Mouse (Mus musculus) cortical plate, adult 2 months (tissue): Measurements from ENCODE around the gene Elmo3. TPM values are rescaled to one million over a fixed set of nuclear protein-coding genes. Genes with fewer than 3 reads are reported as not detected.

ENCODE experiments used
- H3K27ac ChIP-seq: fragments of 200-500 bp; 2 replicates; pipeline ENCODE4 v1.5.1; 2012; ENCODE audit warnings: low read length, control low read depth, inconsistent platforms; ENCODE audit not compliant: insufficient read depth
- H3K4me1 ChIP-seq: fragments of 200-500 bp; 2 replicates; pipeline ENCODE4 v1.6.1; 2011; ENCODE audit warnings: low read length; ENCODE audit not compliant: control insufficient read depth, insufficient read depth
- H3K4me3 ChIP-seq: fragments of 200-500 bp; 2 replicates; pipeline ENCODE4 v1.5.1; 2011; ENCODE audit warnings: mild to moderate bottlenecking, low read length, control low read depth; ENCODE audit not compliant: insufficient read depth
- CTCF ChIP-seq: fragments of 200-500 bp; IDR thresholded peaks from 2 replicates; pipeline ENCODE4 v1.5.1; 2011; ENCODE audit warnings: mild to moderate bottlenecking, control low read depth, low read length; ENCODE audit not compliant: insufficient read depth; ENCODE audit errors: extremely low read depth
- POLR2A ChIP-seq: fragments of 200-500 bp; IDR thresholded peaks from 2 replicates; pipeline ENCODE4 v1.6.1; 2011; ENCODE audit warnings: mild to moderate bottlenecking, low read length, control low read depth; ENCODE audit not compliant: insufficient read depth; ENCODE audit errors: extremely low read depth
- polyA plus RNA-seq: library from polyadenylated mRNA; depleted of rRNA; stranded (reverse); fragments of >200 nt; gene quantifications from 2 replicates; pipeline ENCODE4 v1.2.3, GENCODE M21; 2012; rRNA removed

Elmo3 gene
- 2.4 and 2.9 TPM in 2 replicates for polyA plus RNA-seq

GRCm38 (mm10) chr8:105305211-105306145, at the start of gene Elmo3:
Elmo3 (plus strand) TSS chr8:105305601.
- Histone ChIP-seq H3K4me3 (peak within 1 kb of the TSS; percentile 21), H3K27ac (0 out of 2 replicates have a peak within 1 kb of the TSS, but pooled peaks have one; percentile 22), H3K4me1 (peaks cover 3% of the 10 kb centered on the region; the same call in 1 of the 2 replicates)
- TF ChIP-seq POLR2A (peak; percentile 34; the same call in 1 of the 2 replicates), CTCF (no peak)

DNA sequence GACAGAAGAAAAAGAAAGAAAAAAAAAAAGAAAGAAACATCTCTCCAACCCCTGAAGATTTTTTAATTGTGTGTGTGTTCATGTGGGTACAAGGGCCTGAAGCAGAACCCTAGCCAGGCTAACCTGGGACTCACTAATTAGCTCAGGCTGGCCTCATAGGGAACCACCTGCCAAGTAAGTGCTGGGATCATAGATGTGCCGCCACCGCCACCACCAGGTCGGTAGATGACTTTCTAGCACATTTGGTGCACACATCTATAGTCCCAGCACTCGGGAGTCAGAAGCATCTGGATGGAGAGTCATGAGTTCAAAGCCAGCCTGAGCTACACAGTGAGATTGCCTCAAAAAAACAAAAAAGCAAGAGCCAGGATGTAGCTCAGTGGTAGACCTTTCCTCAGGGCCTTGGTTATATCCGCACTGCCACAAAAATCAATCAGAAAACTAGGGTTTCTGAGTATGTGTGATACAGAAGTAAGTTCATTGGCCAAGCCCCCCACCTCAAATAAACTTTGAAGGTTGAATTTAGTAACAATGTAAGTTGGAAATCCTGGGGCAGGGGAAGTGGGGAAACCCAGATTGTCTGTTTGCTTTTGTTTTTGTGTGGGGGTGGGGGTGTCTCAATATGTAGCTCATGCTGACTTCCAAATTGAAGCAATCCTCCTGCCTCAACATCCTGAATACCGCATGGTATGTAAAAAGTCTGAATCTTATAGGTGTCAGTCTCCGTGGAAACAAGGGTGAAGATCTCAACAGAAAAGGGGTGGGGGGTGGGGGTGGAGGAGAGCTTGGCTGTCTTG, 47.9 kb upstream of the Elmo3 start:
- H3K4me3 ChIP-seq: no peak overlapping the region
- H3K27ac ChIP-seq: no peak overlapping the region
- H3K4me1 ChIP-seq: no peaks in the 10 kb centered on the region
- TF ChIP-seq POLR2A: no peak
- TF ChIP-seq CTCF: no peak

DNA sequence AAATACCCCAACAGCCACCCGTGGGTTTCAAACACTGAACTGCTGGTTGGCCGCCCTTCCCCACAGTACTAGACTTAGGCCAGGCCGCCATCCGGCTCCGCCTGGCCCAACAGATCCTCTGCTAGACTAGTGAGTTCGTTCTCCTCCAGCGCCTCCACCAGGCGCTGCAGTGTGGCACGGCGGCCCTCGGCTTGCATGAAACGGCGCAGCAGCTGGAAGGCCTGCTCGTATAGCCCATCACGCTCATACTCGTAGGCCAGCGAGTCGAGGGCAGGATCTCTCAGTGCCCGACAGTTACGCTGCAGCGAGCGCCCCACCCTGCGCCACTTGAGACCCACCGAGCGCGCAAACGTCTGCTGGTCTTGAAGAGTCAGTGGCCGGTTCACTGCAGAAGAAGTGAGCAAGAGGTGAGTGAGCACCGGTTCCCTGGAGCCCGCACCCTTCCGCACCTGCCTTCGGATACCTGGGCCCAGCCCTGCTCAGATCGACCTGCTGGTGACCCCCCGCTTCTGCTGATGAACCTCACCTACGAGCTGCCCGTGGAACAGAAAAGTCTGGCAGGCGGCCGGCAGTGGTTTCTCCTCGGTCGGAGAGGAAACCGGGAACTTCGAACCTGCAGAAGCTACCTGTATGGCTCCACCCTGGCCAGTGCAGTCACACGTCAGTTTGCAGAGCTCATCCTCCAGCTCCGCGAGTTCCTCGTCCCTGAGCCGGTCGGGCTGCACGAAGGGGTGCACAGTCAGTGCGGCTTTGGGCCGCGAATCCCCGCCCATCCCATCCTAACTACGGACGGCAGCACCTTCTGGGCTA, 46.3 kb upstream of the Elmo3 start:
- no peak for TF ChIP-seq POLR2A
- TF ChIP-seq CTCF: no peak
- Histone ChIP-seq H3K4me3 (peak overlapping the region; percentile 20), H3K4me1 (no peaks in the 10 kb centered on the region)

GRCm38 (mm10) chr8:105259721-105260320, 45.6 kb upstream of the Elmo3 start:
- peak overlapping the region; percentile 20 for H3K4me3 ChIP-seq
- TF ChIP-seq CTCF: peak; percentile 80
- no peak for TF ChIP-seq POLR2A
- no peak overlapping the region for H3K27ac ChIP-seq
- no peaks in the 10 kb centered on the region for H3K4me1 ChIP-seq

More for the DNA sequence above, 46.3 kb upstream of the Elmo3 start:
- H3K27ac ChIP-seq: no peak overlapping the region

GRCm38 (mm10) chr8:105260371-105261099, 44.9 kb upstream of the Elmo3 start:
- Histone ChIP-seq H3K4me3 (no peak overlapping the region), H3K4me1 (no peaks in the 10 kb centered on the region), H3K27ac (no peak overlapping the region)
- no peak for TF ChIP-seq POLR2A
- TF ChIP-seq CTCF: no peak

DNA sequence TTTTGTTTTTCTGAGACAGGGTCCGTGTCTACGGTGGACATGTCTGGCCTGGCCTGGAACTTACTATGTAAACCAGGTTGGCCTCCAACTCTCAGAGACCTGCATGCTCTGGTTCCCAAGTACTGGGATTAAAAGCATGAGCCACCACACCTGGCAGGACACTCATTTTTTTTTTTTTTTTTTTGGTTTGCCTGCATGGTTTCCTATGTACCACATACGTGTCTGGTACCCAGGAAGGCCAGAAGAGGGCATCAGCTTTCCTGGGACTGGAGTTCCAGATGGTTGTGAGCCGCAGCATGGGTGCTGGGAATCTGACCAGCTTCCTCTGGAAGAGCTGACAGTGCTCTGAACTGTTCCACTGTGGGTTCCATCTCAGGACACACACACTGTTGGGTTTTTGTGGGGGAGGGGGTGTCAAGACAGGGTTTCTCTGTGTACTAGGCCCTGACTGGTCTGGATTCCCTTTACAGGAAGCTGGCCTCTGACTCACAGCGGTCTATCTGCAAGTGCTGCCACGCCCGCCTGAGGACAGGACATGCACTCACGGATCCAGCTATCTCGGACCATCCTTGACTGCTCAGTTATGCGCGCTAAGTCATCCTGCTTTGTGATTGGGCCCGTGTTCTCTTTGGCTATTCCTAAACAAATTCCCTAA, 43.9 kb upstream of the Elmo3 start:
- no peak overlapping the region for H3K4me3 ChIP-seq
- no peaks in the 10 kb centered on the region for H3K4me1 ChIP-seq
- no peak overlapping the region for H3K27ac ChIP-seq
- TF ChIP-seq CTCF (no peak), POLR2A (no peak)

DNA sequence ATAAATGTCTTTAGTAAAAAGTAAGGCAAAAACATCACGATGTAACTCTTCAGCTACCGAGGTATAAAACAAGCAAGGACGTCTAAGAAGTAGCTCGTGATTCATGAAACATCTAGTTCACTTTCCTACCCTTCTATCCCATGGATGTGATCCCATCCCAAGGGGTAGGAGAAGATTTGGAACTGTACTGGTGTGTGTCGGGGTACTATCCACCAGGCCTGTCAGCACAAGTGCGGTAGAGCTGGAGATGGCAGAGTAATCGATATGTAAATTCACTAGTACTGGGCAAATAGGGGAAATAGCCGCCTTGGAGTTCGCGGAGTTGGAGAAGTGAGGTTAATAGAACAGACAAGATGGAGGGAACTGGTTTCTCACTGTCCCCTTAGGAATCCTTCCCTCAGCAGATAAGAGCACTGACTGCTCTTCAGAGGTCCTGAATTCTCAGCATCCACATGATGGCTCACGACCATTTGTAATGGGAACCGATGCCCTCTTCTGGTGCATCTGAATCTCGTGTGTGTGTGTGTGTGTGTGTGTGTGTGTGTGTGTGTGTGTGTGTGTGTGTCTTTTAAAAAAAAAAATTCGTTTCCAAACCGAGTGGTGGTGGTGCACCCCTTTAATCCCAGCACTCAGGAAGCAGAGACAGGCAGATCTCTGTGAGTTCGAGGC, 42.0 kb upstream of the Elmo3 start:
- H3K4me3 ChIP-seq: no peak overlapping the region; the same call in 1 of the 2 replicates
- no peak overlapping the region for H3K27ac ChIP-seq
- TF ChIP-seq POLR2A (no peak), CTCF (no peak)
- H3K4me1 ChIP-seq: no peaks in the 10 kb centered on the region
